Mouse (Mus musculus) liver, postnatal 0 days (tissue): ENCODE results near the gene Pptc7. TPM values are rescaled to one million over a fixed set of nuclear protein-coding genes. Genes with fewer than 3 reads are reported as not detected.
A peak's percentile ranks its signal among the peaks of the same experiment; 100 is the strongest.

Experiments used
- ATAC-seq: fragments of 200-750 bp; cut with Nextera tagmentation; 2 replicates; pipeline ENCODE4 v1.8.0; 2017; ENCODE audit warnings: mild to moderate bottlenecking, moderate library complexity
- DNase-seq: peaks from one replicate; pipeline ENCODE4 v3.0.0-alpha.2; 2016
- H3K27ac ChIP-seq: fragments of 300-500 bp; sonication (generic); 2 replicates; pipeline ENCODE4 v1.5.1; 2014; ENCODE audit warnings: antibody characterized with exemption, moderate library complexity, mild to moderate bottlenecking, low read depth
- H3K27me3 ChIP-seq: fragments of 300-500 bp; sonication (generic); 2 replicates; pipeline ENCODE4 v1.6.1; 2014; ENCODE audit warnings: low read length, control low read depth, mixed read lengths; ENCODE audit not compliant: insufficient read depth
- H3K36me3 ChIP-seq: fragments of 300-500 bp; sonication (generic); replicated peaks from 2 replicates; pipeline ENCODE4 v1.6.1; 2014; ENCODE audit warnings: mild to moderate bottlenecking, control low read depth, low read length, moderate library complexity, mixed read lengths; ENCODE audit not compliant: insufficient read depth
- H3K4me1 ChIP-seq: fragments of 300-500 bp; sonication (generic); 2 replicates; pipeline ENCODE4 v1.6.1; 2014; ENCODE audit warnings: antibody characterized with exemption, mild to moderate bottlenecking, control low read depth; ENCODE audit not compliant: insufficient read depth
- H3K4me2 ChIP-seq: fragments of 300-500 bp; sonication (generic); 2 replicates; pipeline ENCODE4 v1.6.1; 2014; ENCODE audit warnings: low read depth, mild to moderate bottlenecking, low read length, moderate library complexity, mixed read lengths
- H3K4me3 ChIP-seq: fragments of 300-500 bp; sonication (generic); 2 replicates; pipeline ENCODE4 v1.5.1; 2014; ENCODE audit warnings: low read depth, low read length
- H3K9ac ChIP-seq: fragments of 300-500 bp; sonication (generic); replicated peaks from 2 replicates; pipeline ENCODE4 v1.6.1; 2014; ENCODE audit warnings: mild to moderate bottlenecking, moderate library complexity
- H3K9me3 ChIP-seq: fragments of 300-500 bp; sonication (generic); 2 replicates; pipeline ENCODE4 v1.6.1; 2016; ENCODE audit warnings: mild to moderate bottlenecking, control low read depth, low read length, mixed read lengths
- CTCF ChIP-seq: sonication (generic); IDR thresholded peaks from 2 replicates; pipeline ENCODE4 v1.5.1; 2016; ENCODE audit warnings: antibody characterized with exemption, low read depth
- EP300 ChIP-seq: IDR thresholded peaks from 2 replicates; pipeline ENCODE4 v1.6.1; 2016; ENCODE audit warnings: antibody characterized with exemption, low read depth, mild to moderate bottlenecking
- WGBS: fragments of 180-500 bp; shearing (Covaris S2); extraction: QIAGEN DNeasy Blood & Tissue Kit; methylation state at CpG from one replicate; pipeline ENCODE4 v1.1.7; 2014; ENCODE audit not compliant: insufficient replicate concordance; 5-methylcytosine and 5-hydroxymethylcytosine counted together
- polyA plus RNA-seq: library from polyadenylated mRNA; unstranded; fragments of >200 nt; fragmentation: Nextera tagmentation; extraction: Ambion mirVana; gene quantifications from 2 replicates; pipeline ENCODE4 v1.2.1, GENCODE M21; 2015

Pptc7 gene
- polyA plus RNA-seq, 1 experiment from 2014 or later, result 4.4 TPM

- peaks cover 14% of the 10 kb centered on the region; the same call in 1 of the 2 replicates for H3K36me3 ChIP-seq
- 0 out of 2 replicates have a peak overlapping the region, but pooled peaks have one; percentile 16 for H3K9ac ChIP-seq
- TF ChIP-seq EP300 (no peak), CTCF (no peak)
- no peaks in the 10 kb centered on the region for H3K9me3 ChIP-seq
- no peak for ATAC-seq
- peaks cover 40% of the 10 kb centered on the region for H3K4me1 ChIP-seq
- H3K27ac ChIP-seq, result peak overlapping the region; percentile 92
- H3K27me3 ChIP-seq, result no peaks in the 10 kb centered on the region
- H3K4me2 ChIP-seq, result no peak overlapping the region
- H3K4me3 ChIP-seq, result no peak overlapping the region
- 66% methylated on average over 6 of the region's 6 CpGs for WGBS
- DNase-seq, result no peak
Observed at GRCm38 (mm10) chr5:122304541-122304940, 20.4 kb downstream of the Pptc7 start.

- Histone ChIP-seq H3K4me1 (peaks cover 40% of the 10 kb centered on the region), H3K4me2 (no peak overlapping the region), H3K27ac (peak overlapping the region; percentile 92), H3K36me3 (peaks cover 15% of the 10 kb centered on the region; the same call in 1 of the 2 replicates), H3K9ac (no peak overlapping the region), H3K4me3 (no peak overlapping the region), H3K27me3 (no peaks in the 10 kb centered on the region), H3K9me3 (no peaks in the 10 kb centered on the region)
- TF ChIP-seq EP300, result no peak
- TF ChIP-seq CTCF, result no peak
- ATAC-seq, result no peak
- WGBS, result 69% methylated on average over 7 of the region's 7 CpGs
- no peak for DNase-seq
Observed at GRCm38 (mm10) chr5:122305472-122305871, 21.3 kb downstream of the Pptc7 start.

GRCm38 (mm10) chr5:122306536-122306935 is 22.4 kb downstream of the Pptc7 start:
- H3K36me3 ChIP-seq, result peaks cover 21% of the 10 kb centered on the region
- WGBS, result 72% methylated on average over 3 of the region's 3 CpGs
- TF ChIP-seq EP300 (peak; percentile 47; the same call in 1 of the 2 replicates), CTCF (no peak)
- no peaks in the 10 kb centered on the region for H3K27me3 ChIP-seq
- no peaks in the 10 kb centered on the region for H3K9me3 ChIP-seq
- H3K4me2 ChIP-seq, result no peak overlapping the region
- peaks cover 39% of the 10 kb centered on the region for H3K4me1 ChIP-seq
- no peak overlapping the region for H3K4me3 ChIP-seq
- peak overlapping the region; percentile 92 for H3K27ac ChIP-seq
- no peak overlapping the region for H3K9ac ChIP-seq
- no peak for DNase-seq
- peak; percentile 87 for ATAC-seq

GRCm38 (mm10) chr5:122310699-122311098 is 26.5 kb downstream of the Pptc7 start:
- WGBS, result 76% methylated on average over 8 of the region's 8 CpGs
- H3K36me3 ChIP-seq, result peaks cover 46% of the 10 kb centered on the region

GRCm38 (mm10) chr5:122311692-122312091 is 27.5 kb downstream of the Pptc7 start:
- no peak overlapping the region for H3K4me3 ChIP-seq
- no peak for TF ChIP-seq EP300
- TF ChIP-seq CTCF, result no peak
- no peak overlapping the region for H3K9ac ChIP-seq
- no peak overlapping the region for H3K27ac ChIP-seq
- peaks cover 51% of the 10 kb centered on the region for H3K36me3 ChIP-seq
- no peaks in the 10 kb centered on the region for H3K9me3 ChIP-seq
- H3K4me1 ChIP-seq, result peaks cover 20% of the 10 kb centered on the region
- H3K27me3 ChIP-seq, result no peaks in the 10 kb centered on the region
- ATAC-seq (no peak), DNase-seq (no peak)
- no peak overlapping the region for H3K4me2 ChIP-seq
- 65% methylated on average over 7 of the region's 7 CpGs for WGBS

More at GRCm38 (mm10) chr5:122310699-122311098, 26.5 kb downstream of the Pptc7 start:
- no peak overlapping the region for H3K9ac ChIP-seq
- DNase-seq (no peak), ATAC-seq (no peak)
- H3K27ac ChIP-seq, result no peak overlapping the region
- peaks cover 20% of the 10 kb centered on the region for H3K4me1 ChIP-seq
- no peak overlapping the region for H3K4me3 ChIP-seq
- TF ChIP-seq EP300 (no peak), CTCF (no peak)
- no peaks in the 10 kb centered on the region for H3K27me3 ChIP-seq
- H3K9me3 ChIP-seq, result no peaks in the 10 kb centered on the region
- no peak overlapping the region for H3K4me2 ChIP-seq

GRCm38 (mm10) chr5:122312346-122312745 is 28.2 kb downstream of the Pptc7 start:
- no peaks in the 10 kb centered on the region for H3K9me3 ChIP-seq
- DNase-seq (no peak), ATAC-seq (no peak)
- H3K4me2 ChIP-seq, result no peak overlapping the region
- H3K36me3 ChIP-seq, result peaks cover 55% of the 10 kb centered on the region
- peaks cover 16% of the 10 kb centered on the region for H3K4me1 ChIP-seq
- no peak overlapping the region for H3K27ac ChIP-seq
- no peak overlapping the region for H3K4me3 ChIP-seq
- H3K9ac ChIP-seq, result no peak overlapping the region
- no peak for TF ChIP-seq EP300
- TF ChIP-seq CTCF, result no peak
- WGBS, result 88% methylated on average over 4 of the region's 4 CpGs
- no peaks in the 10 kb centered on the region for H3K27me3 ChIP-seq
